Mouse (Mus musculus): ENCODE data around the gene Atrn.

DNA sequence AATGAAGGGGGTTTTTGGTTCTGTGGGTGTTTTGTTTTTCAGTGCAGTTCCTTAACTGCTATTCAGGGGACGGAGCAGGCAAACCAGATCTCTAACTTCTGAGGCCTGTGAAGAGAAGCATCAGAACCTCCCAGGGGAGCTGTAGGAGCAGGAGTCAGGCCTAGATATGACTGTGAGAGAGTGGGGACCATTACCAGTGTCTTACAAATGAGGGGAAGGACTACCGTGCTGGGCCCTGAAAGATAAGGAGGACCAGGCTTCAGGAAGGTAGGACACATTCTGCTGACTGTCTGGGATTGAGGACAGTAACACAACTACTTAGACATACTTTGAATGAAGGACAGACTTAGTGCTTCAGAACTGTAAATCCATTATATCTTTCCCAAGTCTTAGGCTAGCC is 102.8 kb downstream of the Atrn start:
- no peak for TF ChIP-seq CTCF (IDR thresholded peaks at IDR 0.05; ENCODE audit: control insufficient read depth, insufficient read depth, insufficient replicate concordance, low read depth, low read length)
- no peak for TF ChIP-seq POLR2A (IDR thresholded peaks at IDR 0.05; ENCODE audit: control insufficient read depth, low read depth, low read length)
